Mouse (Mus musculus) cerebellum, adult 11-12 months (tissue): Measurements from ENCODE around the gene Uvrag.

Experiments used
- DNase-seq: peaks from one replicate; pipeline ENCODE4 v3.0.0; 2022

Gene Uvrag

GRCm38 (mm10) chr7:98835519-98836441, 305.2 kb downstream of the Uvrag start:
- DNase-seq = no peak
